Mouse (Mus musculus): ENCODE data around the gene Cyp39a1.

Cyp39a1 gene

GRCm38 (mm10) chr17:43789376-43789775 is 122.2 kb downstream of the Cyp39a1 start:
- no peak for DNase-seq

- DNase-seq: no peak
Observed at GRCm38 (mm10) chr17:43791751-43792150, 124.5 kb downstream of the Cyp39a1 start.

- DNase-seq: no peak
Observed at GRCm38 (mm10) chr17:43794731-43795280, 127.6 kb downstream of the Cyp39a1 start.
